Mouse (Mus musculus) CH12F3 (cell line): ENCODE measurements around the gene Itgae.

Experiments
- in situ Hi-C: fragments of 300-500 bp; cut with MboI; formaldehyde crosslinking; loops from 2 replicates; pipeline ENCODE4 v1.14.3; 2020; ENCODE audit warnings: low sequenced_read_pairs

The Itgae gene

GRCm38 (mm10) chr11:73194444-73194843 is 104.1 kb downstream of the Itgae start:
- in situ Hi-C loops: no loop called here
